Mouse (Mus musculus): ENCODE measurements at regions not wholly inside any gene's neighbourhood (a gene's known extent, or its start where the extent isn't known, plus 50 kb on each side); places are given as distances from the start of the nearest gene placed in this dataset.

DNA sequence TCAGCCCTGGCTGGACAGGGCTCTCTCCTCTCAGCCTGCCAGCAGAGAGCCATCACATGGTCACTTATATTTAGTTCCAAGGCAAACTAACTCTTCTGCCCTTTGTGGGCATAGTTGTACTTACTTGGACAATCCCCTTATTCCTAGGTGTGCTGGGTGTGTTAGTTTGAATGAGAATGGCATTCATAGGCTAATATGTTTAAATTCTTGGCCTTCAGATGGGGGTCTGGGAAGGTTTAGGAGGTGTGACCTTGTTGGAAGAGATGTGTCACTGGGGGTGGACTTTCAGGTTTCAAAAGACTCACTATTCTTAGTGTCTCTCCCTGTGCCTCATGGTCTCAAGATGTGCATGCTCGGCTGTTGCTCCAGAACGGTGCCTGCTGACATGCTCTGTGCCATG, 250.5 kb upstream of the Myo3a start:
- Histone ChIP-seq H3K9me3 (replicated peaks; ENCODE audit: low read length) (no peaks in the 10 kb centered on the region), H3K36me3 (replicated peaks in 1 of 2; ENCODE audit: control insufficient read depth in 1 of 2, insufficient read depth in 1 of 2, low read length in 1 of 2) (no peaks in the 10 kb centered on the region), H3K4me2 (ENCODE audit: insufficient read depth, low read depth, poor library complexity, severe bottlenecking) (no peak overlapping the region), H3K79me2 (replicated peaks; ENCODE audit: control insufficient read depth, extremely low read depth, insufficient read depth, poor library complexity, severe bottlenecking) (no peaks in the 10 kb centered on the region), H3K4me1 (ENCODE audit: control insufficient read depth in 1 of 2, insufficient read depth in 2 of 2) (peaks cover 4 to 9% of the 10 kb centered on the region in 2 experiments; a peak in 2 of 4 replicates), H3K27me3 (replicated peaks) (no peaks in the 10 kb centered on the region), H3K27ac (ENCODE audit: insufficient read depth, low read depth) (no peak overlapping the region), H3K4me3 (replicated peaks in 1 of 3; ENCODE audit: low read depth in 2 of 3, low read length in 2 of 3, poor library complexity in 1 of 3) (no peak overlapping the region), H3K9ac (ENCODE audit: insufficient read depth, low read depth) (no peak overlapping the region)
- dilution Hi-C loops (cut with MboI; ENCODE audit: extremely low pct_ligation_motif_present, extremely low pct_unique_long_range_greater_than_20kb, low sequenced_read_pairs), result no loop called here
- DNase-seq (ENCODE audit: extremely low read depth), result no peak
- in situ Hi-C loops (cut with MboI; ENCODE audit: low pct_ligation_motif_present, low pct_unique_long_range_greater_than_20kb, low sequenced_read_pairs), result no loop called here
- no peak for TF ChIP-seq ELF1 (IDR thresholded peaks at IDR 0.05; ENCODE audit: low read depth, low read length)
- no peak for TF ChIP-seq ETS1 (conservative IDR thresholded peaks at IDR 0.05; ENCODE audit: low read depth, low read length)
- TF ChIP-seq USF2 (conservative IDR thresholded peaks at IDR 0.05; ENCODE audit: low read depth, low read length), result no peak
- no peak for TF ChIP-seq POLR2A (IDR thresholded peaks at IDR 0.05; ENCODE audit: low read depth, low read length)
- TF ChIP-seq SMC3 (IDR thresholded peaks at IDR 0.05; ENCODE audit: low read depth, low read length), result no peak

- H3K9ac ChIP-seq (ENCODE audit: insufficient read depth, low read depth), result no peak overlapping the region
- no peak overlapping the region for H3K4me2 ChIP-seq (ENCODE audit: insufficient read depth, low read depth, poor library complexity, severe bottlenecking)
- no peaks in the 10 kb centered on the region for H3K79me2 ChIP-seq (replicated peaks; ENCODE audit: control insufficient read depth, extremely low read depth, insufficient read depth, poor library complexity, severe bottlenecking)
- peaks cover 4 to 9% of the 10 kb centered on the region in 2 experiments; a peak in 2 of 4 replicates for H3K4me1 ChIP-seq (ENCODE audit: control insufficient read depth in 1 of 2, insufficient read depth in 2 of 2)
- no peak overlapping the region for H3K27ac ChIP-seq (ENCODE audit: insufficient read depth, low read depth)
- in situ Hi-C loops (cut with MboI; ENCODE audit: low pct_ligation_motif_present, low pct_unique_long_range_greater_than_20kb, low sequenced_read_pairs), result no loop called here
- H3K4me3 ChIP-seq (replicated peaks in 1 of 3; ENCODE audit: low read depth in 2 of 3, low read length in 2 of 3, poor library complexity in 1 of 3), result no peak overlapping the region
- dilution Hi-C loops (cut with MboI; ENCODE audit: extremely low pct_ligation_motif_present, extremely low pct_unique_long_range_greater_than_20kb, low sequenced_read_pairs), result no loop called here
- no peak for DNase-seq (ENCODE audit: extremely low read depth)
- H3K9me3 ChIP-seq (replicated peaks; ENCODE audit: low read length), result no peaks in the 10 kb centered on the region
- H3K36me3 ChIP-seq (replicated peaks in 1 of 2; ENCODE audit: control insufficient read depth in 1 of 2, insufficient read depth in 1 of 2, low read length in 1 of 2), result no peaks in the 10 kb centered on the region
- H3K27me3 ChIP-seq (replicated peaks), result no peaks in the 10 kb centered on the region
- TF ChIP-seq JUN (IDR thresholded peaks at IDR 0.05; ENCODE audit: insufficient read depth, low read depth, low read length) (no peak), CTCF (conservative IDR thresholded peaks at IDR 0.05 in 1 of 2, IDR thresholded peaks at IDR 0.05 in 1 of 2; ENCODE audit: low read depth in 2 of 2, low read length in 2 of 2) (no peak), ZC3H11A (IDR thresholded peaks at IDR 0.05; ENCODE audit: low read depth, low read length) (no peak), MYC (IDR thresholded peaks at IDR 0.05; ENCODE audit: low read depth, low read length) (no peak), KAT2A (IDR thresholded peaks at IDR 0.05; ENCODE audit: insufficient replicate concordance, low read length) (no peak), NRF1 (IDR thresholded peaks at IDR 0.05; ENCODE audit: low read depth, low read length) (no peak), NELFE (IDR thresholded peaks at IDR 0.05; ENCODE audit: low read depth, low read length) (no peak), CHD1 (IDR thresholded peaks at IDR 0.05; ENCODE audit: low read depth, low read length) (no peak), TBP (conservative IDR thresholded peaks at IDR 0.05; ENCODE audit: low read depth, low read length) (no peak), E2F4 (IDR thresholded peaks at IDR 0.05; ENCODE audit: insufficient replicate concordance, low read depth, low read length) (no peak), MEF2A (IDR thresholded peaks at IDR 0.05; ENCODE audit: borderline replicate concordance, low read depth, low read length) (no peak), ZNF384 (IDR thresholded peaks at IDR 0.05; ENCODE audit: low read depth, low read length) (no peak), ZKSCAN1 (IDR thresholded peaks at IDR 0.05; ENCODE audit: borderline replicate concordance, low read depth, low read length) (no peak), MAX (IDR thresholded peaks at IDR 0.05; ENCODE audit: low read length) (no peak), IRF4 (IDR thresholded peaks at IDR 0.05; ENCODE audit: low read depth, low read length) (no peak), MXI1 (IDR thresholded peaks at IDR 0.05; ENCODE audit: low read depth, low read length) (no peak)
These were observed 247.1 kb upstream of the Myo3a start for GRCm38 (mm10) chr2:21980177-21980576.
